Mouse (Mus musculus) right cerebral cortex, postnatal 36 days (tissue): ENCODE measurements at regions not wholly inside any gene's neighbourhood (a gene's known extent, or its start where the extent isn't known, plus 50 kb on each side); places are given as distances from the start of the nearest gene placed in this dataset.

ENCODE experiments used
- DNase-seq, 2 experiments: peaks; one replicate each; pipeline ENCODE4 v3.0.0; 2022; ENCODE audit warnings: low spot score in 2 of 2, mixed read lengths in 1 of 2

DNA sequence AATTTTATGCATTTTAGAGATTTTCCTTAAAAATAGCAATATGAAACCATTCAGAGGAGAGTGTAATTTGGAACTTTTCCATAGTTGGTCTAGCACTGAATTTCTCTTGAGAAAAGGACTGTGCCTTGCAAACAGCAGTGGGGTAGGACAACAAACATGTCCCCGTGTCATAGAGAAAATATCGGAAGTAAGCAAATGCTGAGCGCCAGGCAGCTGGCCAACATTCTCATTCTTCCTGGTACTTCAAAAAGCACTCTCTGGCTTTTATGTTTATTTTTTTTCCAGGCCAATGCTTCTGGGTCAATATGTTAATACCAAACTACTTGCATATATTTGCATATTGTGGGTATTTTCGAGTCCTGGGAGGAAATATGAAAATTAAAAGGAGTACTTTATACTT, 568.5 kb downstream of the Btbd3 start:
- peak; percentile 12 to 44 for DNase-seq

GRCm38 (mm10) chr2:138827813-138828570, 571.6 kb downstream of the Btbd3 start:
- no peak for DNase-seq

DNA sequence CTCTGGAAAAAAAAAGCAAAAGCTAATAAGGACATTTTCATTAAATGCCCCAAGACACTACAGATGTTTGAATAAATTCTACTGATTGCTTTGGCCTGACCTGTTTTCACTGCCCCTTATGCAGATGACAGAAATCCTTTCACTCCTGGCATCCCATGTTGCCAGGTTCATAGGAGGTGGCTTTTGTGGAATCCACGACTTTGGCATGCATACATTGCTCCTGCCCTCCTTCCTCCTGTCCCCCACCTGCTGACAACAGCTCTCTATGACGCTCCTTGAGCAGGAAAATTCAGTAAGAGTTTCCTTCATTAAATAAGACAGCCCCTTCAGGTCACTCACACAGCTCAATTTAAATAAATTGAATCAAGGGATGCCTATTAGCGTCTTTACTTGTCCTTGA, 582.5 kb downstream of the Btbd3 start:
- no peak for DNase-seq

GRCm38 (mm10) chr2:138859121-138859520, 602.8 kb downstream of the Btbd3 start:
- peak; percentile 5 to 13 for DNase-seq

GRCm38 (mm10) chr2:138896563-138896962, 597.1 kb upstream of the Sptlc3 start:
- DNase-seq: no peak

- DNase-seq: no peak
Observed at GRCm38 (mm10) chr2:138897101-138897500, 596.6 kb upstream of the Sptlc3 start.

- DNase-seq: no peak
Observed at GRCm38 (mm10) chr2:138937165-138937564, 556.5 kb upstream of the Sptlc3 start.

DNA sequence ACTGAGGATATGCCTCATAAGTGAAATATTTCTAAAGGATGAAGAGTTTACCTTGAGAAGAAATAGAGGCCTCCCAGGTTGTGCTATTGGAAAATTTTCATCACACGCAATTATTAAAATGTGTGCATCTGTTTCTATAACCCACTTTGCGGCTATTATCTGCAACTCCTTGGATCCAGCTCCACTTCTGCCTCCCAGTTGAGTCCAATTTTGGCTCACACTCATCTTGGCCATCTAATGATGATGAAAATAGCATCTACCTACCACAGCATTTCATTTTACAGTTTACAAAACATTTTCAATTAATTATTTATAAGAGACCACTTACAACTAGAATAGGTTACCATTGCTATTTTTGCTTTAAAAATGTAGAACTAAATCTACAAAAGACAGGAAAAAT, 554.3 kb upstream of the Sptlc3 start:
- no peak for DNase-seq

DNA sequence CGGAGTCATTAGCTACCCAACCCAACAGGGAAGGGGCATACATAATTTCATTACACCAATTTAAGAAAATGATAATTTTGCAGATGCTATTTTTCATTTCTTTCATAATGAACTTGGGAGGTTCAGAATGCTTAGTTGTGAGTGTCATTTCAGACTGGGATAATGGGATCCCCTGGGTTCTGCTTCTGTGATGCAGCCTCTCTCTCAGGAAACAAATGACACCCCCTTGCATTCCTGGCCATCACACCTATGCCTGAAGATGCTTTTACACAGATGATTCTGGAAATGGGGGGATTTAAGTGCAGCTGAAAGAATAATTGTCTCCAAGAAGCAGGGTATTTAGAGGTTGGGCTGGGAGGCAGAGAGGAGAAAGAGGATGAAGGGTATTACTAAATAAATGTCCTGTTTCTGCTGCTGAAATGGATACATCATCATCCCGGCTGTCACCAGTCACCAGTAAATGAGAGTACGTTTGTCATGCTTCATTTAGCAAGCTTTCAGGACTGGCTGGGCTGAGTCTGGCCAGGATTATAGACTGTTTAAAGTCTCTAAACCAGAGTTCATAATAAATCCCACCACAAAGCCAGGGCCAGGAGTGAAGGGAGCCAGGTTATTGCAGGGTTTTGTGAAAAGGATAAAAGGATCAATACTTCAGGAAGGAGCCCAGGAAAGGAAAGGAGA, 527.5 kb upstream of the Sptlc3 start:
- DNase-seq: no peak

DNA sequence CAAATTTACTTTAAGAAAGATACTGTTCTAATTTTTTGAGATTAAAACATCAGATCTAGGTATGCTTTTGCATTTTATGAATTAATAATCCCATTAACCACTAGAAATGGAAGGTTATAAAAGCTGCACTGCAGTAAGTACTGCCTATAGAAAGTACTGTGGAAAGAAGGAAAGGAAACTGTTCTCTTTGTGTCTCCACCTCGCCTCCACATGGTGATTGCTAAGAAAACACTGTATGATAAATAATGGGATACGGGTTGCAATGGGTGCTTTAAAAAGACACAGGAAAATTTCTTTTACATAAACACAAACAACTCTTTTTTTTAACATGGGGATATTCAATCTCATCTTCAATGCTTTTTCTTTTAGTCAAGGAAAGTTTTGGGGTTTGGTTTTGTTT, 519.2 kb upstream of the Sptlc3 start:
- no peak for DNase-seq

GRCm38 (mm10) chr2:138990031-138990430, 503.7 kb upstream of the Sptlc3 start:
- DNase-seq: no peak

DNA sequence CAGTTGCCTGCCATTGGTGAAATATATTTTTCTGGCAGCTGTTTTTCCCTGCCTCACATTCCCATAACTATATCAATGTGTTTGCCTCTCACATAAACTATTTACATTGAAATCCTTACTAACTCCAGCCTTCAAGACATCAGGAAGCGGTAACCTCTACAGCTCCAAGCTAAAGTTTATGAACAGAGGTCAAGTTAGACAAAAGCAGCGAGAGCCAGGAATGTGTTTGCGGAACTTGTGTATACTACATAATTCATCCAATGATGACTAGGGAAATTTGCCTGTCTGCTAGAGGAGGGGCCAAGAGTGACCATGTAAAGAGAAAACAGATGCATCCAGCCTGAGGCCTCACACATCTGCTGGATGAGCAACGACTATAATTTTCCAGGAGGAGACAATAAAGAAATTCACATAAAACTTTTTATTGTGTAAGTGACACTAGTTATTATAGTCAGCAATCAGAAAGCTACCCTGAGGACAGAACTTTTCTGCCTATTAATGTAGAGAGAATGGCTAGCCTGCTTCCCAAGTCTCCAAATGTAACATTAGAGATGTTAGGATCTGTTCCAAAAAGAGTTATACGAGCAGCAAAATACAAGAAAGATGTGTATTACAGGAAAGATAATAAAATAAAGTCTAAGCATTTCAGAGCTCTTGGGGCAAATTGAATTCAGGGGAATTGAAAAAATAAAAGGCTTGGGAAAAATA, 461.5 kb upstream of the Sptlc3 start:
- DNase-seq: no peak

DNA sequence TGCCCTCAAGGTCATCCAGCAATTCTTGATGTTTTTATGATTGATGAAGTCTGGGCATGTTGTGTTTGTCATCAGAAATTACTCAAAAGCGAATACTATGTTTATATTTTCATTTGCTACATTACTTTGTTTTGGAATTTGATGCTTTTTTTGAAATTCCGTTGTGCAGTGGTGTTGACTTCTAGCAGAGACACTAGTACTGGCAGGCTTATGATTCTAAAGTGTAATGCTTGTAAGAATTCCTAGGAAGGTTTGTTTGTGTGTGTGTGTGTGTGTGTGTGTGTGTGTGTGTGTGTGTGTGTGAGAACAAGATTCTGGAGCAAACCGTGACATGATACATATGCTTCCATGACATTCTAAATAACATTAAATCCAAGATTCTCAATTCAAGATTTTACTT, 458.9 kb upstream of the Sptlc3 start:
- DNase-seq: no peak

GRCm38 (mm10) chr2:139041671-139042273, 451.9 kb upstream of the Sptlc3 start:
- DNase-seq: no peak

GRCm38 (mm10) chr2:139044684-139045083, 449.0 kb upstream of the Sptlc3 start:
- DNase-seq: no peak

- no peak for DNase-seq
Observed at GRCm38 (mm10) chr2:139055249-139055648, 438.5 kb upstream of the Sptlc3 start.

- peak in 1 of 2 experiments; percentile 1 for DNase-seq
Observed at GRCm38 (mm10) chr2:139069276-139069961, 424.3 kb upstream of the Sptlc3 start.

- no peak for DNase-seq
Observed at GRCm38 (mm10) chr2:139071690-139072089, 422.0 kb upstream of the Sptlc3 start.

- DNase-seq: no peak
Observed at GRCm38 (mm10) chr2:139093487-139094066, 400.1 kb upstream of the Sptlc3 start.

GRCm38 (mm10) chr2:139111669-139112068, 382.0 kb upstream of the Sptlc3 start:
- peak in 1 of 2 experiments; percentile 20 for DNase-seq

GRCm38 (mm10) chr2:139114523-139114922, 379.2 kb upstream of the Sptlc3 start:
- no peak for DNase-seq
